Mouse (Mus musculus) fibroblast of lung, adult 2 months (primary cell): Measurements from ENCODE around the gene Mia2.

Experiments
- DNase-seq: peaks from one replicate; pipeline ENCODE4 v3.0.0-alpha.2; 2011; ENCODE audit warnings: low read depth

Gene Mia2

DNA sequence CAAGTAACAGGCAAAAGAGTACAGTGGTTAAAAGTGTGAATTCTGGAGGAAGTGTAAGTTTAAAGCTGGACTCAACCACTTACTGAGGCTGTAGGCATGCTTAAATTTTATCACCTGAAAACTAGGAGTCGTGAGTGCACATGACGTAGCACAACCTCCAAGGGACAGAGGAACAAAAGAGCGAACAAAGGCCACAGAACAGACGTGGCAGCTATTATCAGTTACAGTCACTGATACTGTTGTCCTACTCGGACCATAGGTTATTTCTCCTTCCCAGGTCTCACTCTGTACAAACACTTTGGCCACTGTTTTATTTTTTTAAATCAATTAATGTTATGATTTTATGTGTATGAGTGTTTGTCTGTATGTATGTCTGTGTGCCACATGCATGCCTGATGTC lies 9.2 kb downstream of the Mia2 start:
- DNase-seq = no peak

DNA sequence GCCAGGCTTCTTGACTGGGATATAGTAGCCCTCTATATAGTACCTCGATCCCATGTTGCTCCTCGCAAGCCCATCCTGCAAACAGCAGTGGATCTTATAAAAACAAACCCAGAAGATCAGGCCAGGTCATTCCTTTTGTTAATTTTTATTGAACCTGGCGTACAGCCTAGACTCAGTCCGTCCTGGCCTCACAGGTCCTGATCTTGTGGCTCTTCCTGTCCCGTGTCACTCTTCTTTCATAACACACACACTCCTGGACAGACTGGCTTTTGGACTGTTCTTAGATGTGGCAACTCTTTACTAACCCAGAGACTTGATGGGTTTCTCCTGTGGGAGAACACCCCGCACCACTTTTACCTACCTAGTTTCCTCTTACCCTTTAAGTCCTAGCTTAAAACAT lies 10.3 kb downstream of the Mia2 start:
- DNase-seq = no peak

DNA sequence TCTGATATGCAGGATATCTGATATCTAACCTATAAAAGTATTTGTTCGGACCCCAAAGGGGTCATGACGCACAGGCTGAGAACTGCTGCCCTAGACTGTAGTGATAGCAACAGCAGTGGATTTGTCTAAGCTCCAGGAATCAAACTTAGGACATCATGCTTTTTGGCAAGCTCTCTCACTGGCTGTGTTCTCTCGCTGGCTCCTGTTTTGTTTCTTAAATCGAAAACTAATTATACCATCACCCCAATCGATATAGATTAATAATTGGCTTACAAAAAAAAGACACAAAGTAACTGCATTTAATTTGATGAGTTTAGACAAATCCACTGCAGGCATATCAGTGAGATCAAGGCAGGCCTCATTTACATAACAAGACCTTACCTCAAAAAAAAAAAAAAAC lies 10.9 kb downstream of the Mia2 start:
- no peak for DNase-seq

DNA sequence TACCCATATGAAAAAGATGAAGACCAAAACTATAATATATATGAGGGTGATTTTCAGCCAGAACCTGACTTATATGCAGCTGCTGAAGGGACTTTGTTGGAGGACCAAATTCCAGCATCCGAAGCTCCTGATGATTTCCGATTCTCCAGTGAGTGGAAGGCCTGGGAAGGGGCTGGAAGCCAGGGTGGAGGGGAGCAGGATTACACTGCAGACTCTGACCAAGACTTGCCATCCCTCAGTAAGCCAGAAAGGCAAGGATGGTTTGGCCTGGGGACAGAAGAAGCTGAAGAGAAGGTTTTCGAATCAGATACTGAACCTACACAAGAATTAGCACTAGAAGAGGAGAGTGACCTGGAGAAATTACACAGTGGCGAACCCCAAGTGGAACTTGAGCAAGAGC lies 12.3 kb downstream of the Mia2 start:
- no peak for DNase-seq

DNA sequence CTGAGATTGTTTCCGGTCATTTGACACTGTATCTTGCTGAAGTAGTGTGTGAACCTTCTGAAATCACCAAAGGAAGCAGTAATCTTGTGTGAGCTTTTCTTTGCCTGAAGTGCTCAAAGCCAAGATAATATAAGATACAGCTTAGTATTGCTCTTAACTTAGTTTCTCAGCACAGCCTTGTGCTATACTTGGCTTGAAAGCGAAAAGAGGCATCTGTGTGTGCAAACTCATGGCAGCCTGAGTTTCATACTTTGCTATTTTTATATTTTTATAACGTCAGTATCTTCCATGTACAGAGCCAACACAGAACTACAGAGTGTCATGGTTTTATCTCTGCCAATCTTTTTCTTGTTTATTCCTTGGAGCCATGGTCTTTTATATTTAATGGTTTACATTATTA lies 21.6 kb downstream of the Mia2 start:
- no peak for DNase-seq

DNA sequence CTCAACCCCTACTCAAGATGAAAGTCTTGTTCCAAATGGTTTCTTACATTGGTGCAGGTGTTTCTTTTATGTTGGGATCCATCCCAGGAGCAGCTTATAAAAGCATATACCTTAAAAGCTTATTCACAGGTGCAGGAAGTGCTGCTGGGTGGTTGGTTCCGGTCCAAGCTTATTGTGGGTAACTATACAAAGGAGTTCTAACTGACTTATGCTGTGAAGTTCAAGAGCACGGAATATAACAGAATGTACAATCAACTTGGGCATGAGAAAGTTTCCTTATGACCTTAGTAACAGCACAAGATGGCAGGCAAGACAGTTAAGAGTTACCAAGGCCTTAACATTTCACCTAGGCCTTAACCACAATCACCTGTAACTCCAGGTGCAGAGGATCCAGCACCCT lies 29.8 kb downstream of the Mia2 start:
- no peak for DNase-seq

DNA sequence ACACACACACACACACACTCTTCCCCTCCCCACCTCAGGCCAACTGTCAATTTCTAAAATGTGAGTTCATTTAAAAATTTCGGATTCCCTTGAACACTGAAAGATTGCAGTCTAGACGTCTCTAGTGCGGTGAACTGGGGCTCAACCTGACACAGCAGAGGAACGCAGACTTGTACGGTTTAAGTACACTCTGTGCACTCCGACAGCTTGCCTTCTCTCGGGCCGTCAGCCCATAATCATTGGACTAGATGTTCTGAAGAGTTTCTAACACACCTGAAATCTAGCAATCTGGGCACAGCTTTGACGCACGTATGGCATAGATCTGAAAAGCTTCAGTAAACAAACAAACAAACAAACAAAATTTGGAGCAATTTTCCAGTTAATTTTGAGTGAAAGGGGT lies 32.9 kb downstream of the Mia2 start:
- DNase-seq = no peak

DNA sequence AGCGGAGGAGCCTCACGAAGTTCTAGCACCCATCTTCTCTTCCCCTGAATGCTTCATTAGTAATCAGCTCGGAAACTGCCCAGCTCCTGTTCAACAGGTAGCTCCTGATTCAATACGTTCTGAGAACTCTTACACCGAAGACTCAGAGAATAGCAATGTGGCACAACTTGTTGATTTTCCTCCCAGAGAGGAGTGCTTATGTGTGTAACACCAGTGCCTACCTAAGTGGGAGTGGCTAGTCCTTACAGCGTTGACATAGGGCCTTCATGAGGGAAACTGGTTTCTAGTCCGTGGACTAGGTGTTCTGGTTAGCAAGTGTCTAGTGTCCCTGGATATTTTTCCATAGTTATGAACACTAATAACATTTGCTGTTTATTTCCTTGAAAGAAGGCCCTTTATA lies 33.4 kb downstream of the Mia2 start:
- peak; percentile 21 for DNase-seq

DNA sequence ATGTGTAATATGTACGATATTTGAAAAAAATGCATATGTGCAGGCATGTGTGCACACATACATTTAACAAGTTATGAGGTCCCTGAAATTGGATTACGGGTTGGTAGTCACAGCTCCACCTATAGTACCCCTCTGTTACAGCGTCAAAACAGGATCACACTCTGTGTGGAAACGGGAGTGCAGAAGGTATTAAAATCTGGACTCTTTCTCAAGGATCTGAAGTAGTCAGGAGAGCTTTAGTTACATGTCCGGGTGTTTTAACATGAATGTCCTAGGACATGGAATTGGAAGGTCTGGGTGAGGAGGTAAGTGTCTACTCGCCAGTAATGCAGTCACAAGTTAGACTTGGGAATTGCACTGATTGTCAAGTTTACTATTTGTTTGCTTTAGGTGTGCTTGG lies 34.0 kb downstream of the Mia2 start:
- peak; percentile 51 for DNase-seq

DNA sequence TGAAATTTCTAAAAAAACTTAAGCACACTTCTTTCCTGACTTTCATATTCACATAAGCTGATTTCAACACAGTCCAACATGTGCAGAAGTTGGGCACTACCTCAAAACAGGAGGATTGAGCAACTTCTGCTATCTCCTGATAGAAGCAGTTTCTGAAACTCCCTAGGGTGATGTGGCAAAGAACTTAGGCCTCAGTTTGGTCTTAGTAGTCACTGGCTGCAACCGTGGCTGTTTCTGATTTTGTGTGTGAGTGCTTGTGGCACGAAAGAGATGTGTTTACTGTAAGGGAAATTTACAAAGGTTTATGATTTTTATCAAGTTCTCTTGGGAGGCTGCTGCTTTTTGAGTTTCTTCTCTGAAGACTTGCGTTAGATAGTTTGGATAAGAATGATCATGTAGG lies 34.6 kb downstream of the Mia2 start:
- DNase-seq = peak; percentile 57

DNA sequence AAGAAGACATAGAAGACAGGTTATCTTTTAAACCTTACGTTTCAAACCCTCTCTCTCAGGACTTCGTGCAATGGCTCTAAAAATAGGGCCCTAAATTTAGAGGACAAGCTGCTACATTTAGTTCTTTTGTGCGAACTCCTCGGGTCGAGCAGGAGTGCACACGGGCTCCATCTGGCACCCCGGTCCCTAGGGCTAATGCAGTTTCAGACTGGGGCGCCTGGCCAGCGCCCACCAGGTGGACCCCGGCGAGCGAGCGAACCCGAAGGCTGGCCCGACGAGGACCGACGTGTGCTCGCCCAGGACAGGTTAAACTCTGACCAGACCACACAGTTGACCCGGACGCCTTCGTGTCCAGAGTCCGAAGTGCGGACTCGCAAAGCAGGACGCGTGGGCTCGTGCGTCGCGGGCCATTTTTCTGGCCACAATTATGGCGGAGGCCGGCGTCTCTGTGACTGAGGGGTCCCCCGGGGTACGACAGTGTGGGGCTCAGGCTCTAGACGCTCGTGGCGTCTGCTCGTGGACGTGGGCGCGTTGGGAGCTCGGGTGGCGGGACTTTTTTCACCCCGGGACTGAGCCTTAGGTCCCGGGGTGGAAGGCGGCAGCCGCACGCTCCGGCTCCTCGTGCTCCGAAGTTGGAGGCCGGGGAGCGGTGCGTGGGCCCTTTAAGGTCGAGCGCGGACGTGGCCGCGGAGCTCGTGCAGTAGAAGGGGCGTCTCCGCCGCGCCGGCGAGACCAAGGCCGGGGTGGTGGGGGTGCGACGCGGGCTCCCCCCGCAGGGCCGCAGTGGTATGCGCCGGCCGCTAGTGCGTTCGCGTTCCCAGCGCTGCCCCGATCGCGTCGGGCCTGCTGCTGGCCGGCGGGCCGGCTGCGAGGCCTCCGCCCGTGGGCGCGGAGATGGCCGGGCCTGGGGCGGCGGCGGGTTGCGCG lies 35.3 kb downstream of the Mia2 start:
- peak; percentile 72 for DNase-seq

DNA sequence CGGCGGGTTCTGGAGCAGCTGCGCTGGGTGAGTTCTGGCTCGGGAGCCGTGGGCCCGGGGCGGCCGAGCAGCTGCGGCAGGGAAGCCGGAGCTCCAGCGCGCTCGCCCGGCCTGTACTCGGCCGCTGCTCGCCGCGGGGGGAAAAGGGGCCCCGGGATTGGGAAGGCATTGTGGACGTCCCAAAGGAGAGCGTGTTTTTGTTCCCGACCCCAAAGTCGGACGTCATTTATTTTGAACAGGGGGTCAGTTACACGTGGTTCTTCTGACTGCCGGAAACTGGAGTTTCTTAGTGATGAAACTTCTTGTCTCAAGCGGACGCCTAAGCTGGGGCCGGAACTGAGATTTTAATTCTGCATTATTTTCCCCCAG lies 36.0 kb downstream of the Mia2 start:
- DNase-seq = peak; percentile 18

DNA sequence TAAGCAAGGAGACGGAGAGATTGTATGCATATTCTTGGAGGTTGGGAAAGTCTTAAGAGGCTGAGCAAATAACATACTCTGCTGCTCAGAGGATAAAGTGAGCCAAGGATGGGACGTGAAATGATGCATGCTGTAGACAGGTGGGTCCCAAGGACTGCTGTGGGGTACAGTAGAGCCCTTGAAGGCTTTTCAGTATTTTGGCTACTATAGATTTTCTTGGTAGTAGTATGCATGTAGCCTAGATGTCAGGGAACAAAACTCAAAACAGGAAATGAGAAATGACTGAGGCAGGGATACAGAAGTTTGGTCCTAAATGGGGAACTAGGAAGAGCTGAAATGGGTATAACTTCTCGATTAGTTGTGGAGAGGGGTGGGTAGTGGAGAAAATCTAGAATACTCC lies 36.9 kb downstream of the Mia2 start:
- no peak for DNase-seq

DNA sequence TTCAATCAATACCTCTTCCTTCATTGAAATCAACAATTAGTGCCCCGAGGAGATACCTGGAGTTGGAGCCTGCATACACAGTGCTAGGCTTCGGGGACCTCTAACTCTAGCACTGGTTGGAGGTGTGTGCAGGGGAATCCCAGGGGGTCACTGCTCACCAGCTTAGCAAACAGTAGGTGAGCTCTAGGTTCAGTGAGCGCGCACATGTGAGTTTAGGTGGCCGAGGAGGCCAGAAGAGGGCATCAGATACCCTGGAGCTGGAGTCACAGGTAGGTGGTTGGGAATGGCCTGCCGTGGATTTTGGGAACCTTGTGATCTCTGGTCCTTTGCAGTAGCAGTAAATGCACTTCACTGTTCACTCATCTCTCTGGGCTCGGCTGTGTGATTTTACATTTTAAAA lies 37.3 kb downstream of the Mia2 start:
- no peak for DNase-seq

DNA sequence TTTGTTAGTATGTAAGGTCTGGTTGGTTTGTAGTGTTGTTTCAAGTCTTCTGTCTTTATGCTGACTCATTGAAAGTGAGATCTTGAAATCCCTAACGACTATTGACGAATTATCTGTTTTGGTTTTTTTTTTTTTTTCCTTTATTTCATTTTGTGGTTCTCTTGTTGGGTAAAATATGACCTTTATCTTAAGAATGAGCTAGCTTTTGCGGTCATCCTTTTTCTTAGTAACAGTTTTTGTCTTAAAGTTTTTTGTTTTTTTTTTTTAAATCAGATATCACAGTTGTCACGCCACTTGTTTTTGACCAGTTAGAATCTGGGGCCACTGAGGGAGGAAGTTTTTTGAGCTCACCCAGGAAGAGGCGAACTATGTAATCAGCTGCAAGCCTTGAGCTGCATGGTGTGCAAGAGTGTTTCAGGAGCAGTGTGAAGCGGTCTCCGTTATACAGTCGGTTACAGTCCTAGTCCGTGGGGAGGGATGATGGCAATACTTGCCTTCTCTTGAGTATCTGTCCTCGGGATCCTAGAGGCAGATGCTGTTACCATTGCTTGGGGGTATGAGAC lies 37.9 kb downstream of the Mia2 start:
- DNase-seq = no peak

DNA sequence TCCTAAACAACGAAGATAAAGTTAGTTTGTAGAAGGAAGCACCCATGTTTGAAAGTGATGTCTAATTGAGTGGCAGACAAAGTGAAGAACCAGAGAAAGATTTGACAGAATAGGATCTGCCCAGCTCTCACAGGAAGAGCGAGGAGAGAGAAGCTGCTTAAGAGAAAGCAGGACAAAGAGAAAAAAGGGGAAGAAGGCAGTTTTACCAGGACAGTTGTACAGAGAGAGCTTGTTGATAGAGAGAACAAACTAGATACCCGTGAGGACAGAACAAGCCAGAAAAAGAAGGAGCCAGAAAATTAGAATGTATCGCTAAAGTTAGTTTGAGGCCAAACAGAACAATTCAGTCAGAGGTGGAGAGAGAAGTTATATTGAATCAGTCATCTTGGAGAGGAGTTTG lies 39.5 kb downstream of the Mia2 start:
- DNase-seq = no peak

DNA sequence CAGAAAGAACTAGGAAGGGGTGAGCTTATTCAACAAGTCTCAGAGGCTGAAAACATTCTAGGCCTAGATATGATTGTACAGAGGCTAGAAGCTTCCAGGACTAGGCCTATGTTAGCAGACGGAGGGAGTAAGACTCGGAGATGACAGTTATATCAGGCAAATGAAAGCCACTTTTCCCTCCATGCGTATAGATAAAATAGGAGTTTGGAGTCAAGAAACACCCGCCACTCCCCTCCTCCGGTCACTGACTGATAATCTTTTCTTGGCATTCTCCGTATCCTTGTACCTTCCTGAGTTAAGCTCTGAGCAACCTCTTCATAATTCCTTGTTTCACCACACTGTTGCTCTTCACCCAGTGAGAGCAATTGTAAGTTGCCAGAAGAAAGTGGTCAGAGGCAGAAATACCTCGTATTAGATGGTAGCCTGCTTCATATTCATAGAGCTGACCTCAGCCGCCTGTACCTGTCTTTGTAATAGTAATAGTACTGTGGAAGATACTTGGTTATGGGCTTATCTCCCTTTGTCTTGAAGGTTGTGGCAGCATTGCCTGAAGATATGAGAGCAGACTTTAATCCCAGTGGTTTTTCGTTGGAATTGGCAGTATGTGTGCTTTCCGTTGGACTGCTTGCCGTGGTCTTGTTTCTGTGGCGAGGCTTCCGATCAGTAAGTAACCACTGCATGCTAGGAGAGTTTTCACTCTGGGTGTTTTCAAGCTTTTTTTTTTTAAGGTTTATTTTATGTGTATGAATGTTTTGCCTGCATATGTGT lies 40.1 kb downstream of the Mia2 start:
- no peak for DNase-seq

DNA sequence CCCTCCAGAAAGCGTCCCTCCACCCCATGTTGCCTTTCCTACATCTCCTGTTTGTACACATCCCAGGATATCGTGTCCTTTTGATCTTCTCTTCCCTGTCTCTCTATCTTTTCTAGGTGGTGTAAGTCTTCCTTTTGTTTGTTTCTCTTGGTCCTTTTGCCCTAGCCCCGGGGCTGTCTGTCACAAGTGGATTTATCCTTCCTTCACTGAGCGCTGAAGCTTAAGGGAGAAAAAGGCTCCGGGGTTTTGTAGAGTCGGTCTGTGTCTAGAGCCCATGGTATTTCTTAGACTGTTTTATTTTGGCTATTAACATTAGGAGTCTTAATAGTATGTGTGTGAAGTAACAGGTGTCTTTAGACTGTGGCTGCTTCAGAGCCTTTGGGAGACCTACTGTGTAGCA lies 41.4 kb downstream of the Mia2 start:
- DNase-seq = no peak

DNA sequence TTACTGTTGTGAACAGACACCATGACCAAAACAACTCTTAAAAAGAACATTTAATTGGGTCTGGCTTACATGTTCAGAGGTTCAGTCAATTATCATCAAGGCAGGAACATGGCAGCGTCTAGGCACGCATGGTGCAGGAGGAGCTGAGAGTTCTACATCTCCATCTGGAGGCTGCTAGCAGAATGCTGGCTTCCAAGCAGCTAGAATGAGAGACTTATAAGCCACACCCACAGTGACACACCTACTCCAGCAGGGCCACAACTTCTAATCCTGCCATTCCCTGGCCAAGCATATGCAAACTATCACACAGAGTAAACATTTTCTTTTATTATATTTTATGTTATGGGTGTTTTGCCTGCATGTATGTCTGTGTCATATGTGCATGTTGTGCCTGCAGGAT lies 43.8 kb downstream of the Mia2 start:
- DNase-seq = no peak

DNA sequence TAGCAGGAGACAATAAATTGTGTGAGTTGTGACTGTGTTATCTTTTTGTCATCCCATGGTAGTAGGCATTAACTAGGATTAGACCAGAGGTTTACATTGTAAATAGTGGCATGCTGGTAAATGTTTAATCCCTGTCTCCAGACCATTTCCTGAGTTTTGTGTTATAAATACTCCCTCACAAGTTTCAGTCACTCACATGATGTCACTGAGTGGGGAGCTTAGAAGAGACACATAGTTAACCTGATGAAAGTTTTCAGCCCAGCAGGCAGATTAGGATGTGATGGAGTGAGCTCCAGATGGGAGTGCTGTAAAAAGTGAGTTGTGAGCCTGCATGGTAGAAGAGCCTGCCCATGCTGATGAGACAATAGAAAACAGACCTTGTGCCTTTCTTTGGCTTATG lies 49.5 kb downstream of the Mia2 start:
- no peak for DNase-seq

DNA sequence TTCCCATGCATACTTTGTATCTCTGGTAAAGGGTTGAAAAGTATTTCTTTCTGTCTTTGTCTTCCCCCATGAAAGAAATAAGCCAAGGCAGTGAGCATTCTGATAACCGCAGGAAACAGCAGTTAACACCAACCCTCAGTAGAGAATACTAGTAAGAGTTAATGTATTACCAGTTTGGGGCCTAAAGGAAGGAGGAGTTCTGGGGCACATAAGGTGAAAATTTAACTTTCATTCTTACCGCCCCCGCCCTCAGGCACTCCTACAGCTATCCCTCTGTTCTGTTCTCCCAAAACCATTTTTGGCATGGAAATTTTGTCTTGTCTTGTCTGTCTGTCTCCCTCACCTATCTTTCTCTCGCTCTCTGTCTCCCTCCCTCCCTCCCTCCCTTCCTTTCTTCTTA lies 54.1 kb downstream of the Mia2 start:
- no peak for DNase-seq

DNA sequence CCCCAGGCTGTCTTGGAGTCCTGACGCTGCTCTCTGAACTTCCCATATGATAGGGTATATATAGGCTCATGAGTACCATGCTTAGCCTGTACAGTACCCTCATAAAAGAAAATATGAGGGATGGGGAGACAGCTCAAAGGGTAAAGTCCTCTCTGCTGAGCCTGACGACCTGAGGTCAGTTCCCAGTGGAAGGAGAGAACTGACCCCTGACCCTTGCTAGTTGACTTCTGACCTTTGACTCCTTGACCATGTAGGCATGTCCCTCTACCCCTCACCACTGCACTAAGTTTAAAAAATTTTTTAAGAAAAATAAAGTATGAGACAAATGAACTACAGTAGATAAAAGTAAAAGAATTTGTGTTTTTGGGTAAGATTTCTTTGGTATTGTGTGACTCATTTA lies 65.5 kb downstream of the Mia2 start:
- no peak for DNase-seq

DNA sequence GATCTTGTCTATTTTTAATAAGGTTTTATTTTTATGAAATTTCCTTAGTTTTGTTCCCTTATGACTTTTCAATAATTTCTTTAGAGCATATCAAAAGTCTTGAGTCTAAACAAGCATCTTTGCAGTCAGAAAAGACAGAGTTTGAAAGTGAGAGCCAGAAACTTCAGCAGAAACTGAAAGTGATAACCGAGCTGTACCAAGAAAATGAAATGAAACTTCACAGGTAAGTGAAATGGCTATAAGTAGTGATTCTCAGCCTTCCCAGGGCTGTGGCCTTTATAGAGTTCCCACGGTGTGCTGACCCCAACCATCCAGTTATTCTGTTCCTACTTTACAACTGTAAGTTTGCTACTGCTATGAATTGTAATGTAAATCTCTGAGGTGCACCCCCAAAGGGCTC lies 67.2 kb downstream of the Mia2 start:
- DNase-seq = no peak
